Mouse (Mus musculus): ENCODE measurements around the gene Coil. TPM values are rescaled to one million over a fixed set of nuclear protein-coding genes. Genes with fewer than 3 reads are reported as not detected.
"Not testable (repeated sequence)": the region's sequence is repeated elsewhere in the genome, so short reads cannot be mapped to it uniquely, and the experiment has no call there.

Gene Coil
- polyA plus RNA-seq, 1 experiment from 2014 or later = 21.1 TPM

- Histone ChIP-seq H3K27me3 (no peaks in the 10 kb centered on the region), H3K4me3 (no peak overlapping the region), H3K9me3 (replicated peaks) (no peaks in the 10 kb centered on the region), H3K27ac (no peak overlapping the region), H3K4me1 (no peaks in the 10 kb centered on the region), H3K9ac (no peak overlapping the region), H3K4me2 (no peak overlapping the region), H3K36me3 (ENCODE audit: poor library complexity, severe bottlenecking) (no peaks in the 10 kb centered on the region)
- WGBS = 74% methylated on average over 6 of the region's 6 CpGs
- ATAC-seq = no peak
These were observed 60.5 kb downstream of the Coil start for GRCm38 (mm10) chr11:89030552-89030951.

GRCm38 (mm10) chr11:89031189-89031588, 61.1 kb downstream of the Coil start:
- no peak for ATAC-seq
- no peak overlapping the region for H3K27ac ChIP-seq
- no peaks in the 10 kb centered on the region for H3K36me3 ChIP-seq (ENCODE audit: poor library complexity, severe bottlenecking)
- H3K4me3 ChIP-seq = no peak overlapping the region
- H3K4me1 ChIP-seq = no peaks in the 10 kb centered on the region
- 83% methylated on average over 1 of the region's 1 CpGs for WGBS
- H3K27me3 ChIP-seq = no peaks in the 10 kb centered on the region
- no peak overlapping the region for H3K9ac ChIP-seq
- no peaks in the 10 kb centered on the region for H3K9me3 ChIP-seq (replicated peaks)
- no peak overlapping the region for H3K4me2 ChIP-seq

GRCm38 (mm10) chr11:89034592-89034991, 64.5 kb downstream of the Coil start:
- H3K36me3 ChIP-seq (ENCODE audit: poor library complexity, severe bottlenecking) = peaks cover 17% of the 10 kb centered on the region
- H3K9ac ChIP-seq = no peak overlapping the region
- H3K4me1 ChIP-seq = no peaks in the 10 kb centered on the region
- no peak overlapping the region for H3K4me2 ChIP-seq
- no peak overlapping the region for H3K4me3 ChIP-seq
- no peaks in the 10 kb centered on the region for H3K27me3 ChIP-seq
- no peak for ATAC-seq
- H3K9me3 ChIP-seq (replicated peaks) = no peaks in the 10 kb centered on the region
- no peak overlapping the region for H3K27ac ChIP-seq

GRCm38 (mm10) chr11:89035552-89035951, 65.5 kb downstream of the Coil start:
- H3K27me3 ChIP-seq = no peaks in the 10 kb centered on the region
- no peak overlapping the region for H3K9ac ChIP-seq
- H3K4me1 ChIP-seq = no peaks in the 10 kb centered on the region
- H3K4me3 ChIP-seq = no peak overlapping the region
- no peak overlapping the region for H3K27ac ChIP-seq
- no peak overlapping the region for H3K4me2 ChIP-seq
- H3K36me3 ChIP-seq (ENCODE audit: poor library complexity, severe bottlenecking) = peaks cover 26% of the 10 kb centered on the region
- WGBS = 88% methylated on average over 3 of the region's 3 CpGs
- ATAC-seq = no peak
- no peaks in the 10 kb centered on the region for H3K9me3 ChIP-seq (replicated peaks)

GRCm38 (mm10) chr11:89038496-89038895, 68.4 kb downstream of the Coil start:
- WGBS = 90% methylated on average over 6 of the region's 6 CpGs
- Histone ChIP-seq H3K9me3 (replicated peaks) (no peaks in the 10 kb centered on the region), H3K27ac (no peak overlapping the region), H3K4me3 (no peak overlapping the region), H3K36me3 (ENCODE audit: poor library complexity, severe bottlenecking) (peaks cover 54% of the 10 kb centered on the region), H3K4me1 (no peaks in the 10 kb centered on the region), H3K9ac (no peak overlapping the region), H3K4me2 (no peak overlapping the region), H3K27me3 (no peaks in the 10 kb centered on the region)
- no peak for ATAC-seq

- ATAC-seq = no peak
- H3K9ac ChIP-seq = no peak overlapping the region
- no peaks in the 10 kb centered on the region for H3K4me1 ChIP-seq
- peaks cover 61% of the 10 kb centered on the region for H3K36me3 ChIP-seq (ENCODE audit: poor library complexity, severe bottlenecking)
- no peaks in the 10 kb centered on the region for H3K27me3 ChIP-seq
- no peaks in the 10 kb centered on the region for H3K9me3 ChIP-seq (replicated peaks)
- no peak overlapping the region for H3K4me3 ChIP-seq
- H3K4me2 ChIP-seq = no peak overlapping the region
- WGBS = 24% methylated on average over 3 of the region's 3 CpGs
- no peak overlapping the region for H3K27ac ChIP-seq
These were observed 69.3 kb downstream of the Coil start for GRCm38 (mm10) chr11:89039325-89039724.

GRCm38 (mm10) chr11:89041073-89041472, 71.0 kb downstream of the Coil start:
- H3K4me3 ChIP-seq; H3K9ac ChIP-seq; H3K4me1 ChIP-seq; H3K27me3 ChIP-seq; H3K4me2 ChIP-seq; H3K9me3 ChIP-seq (replicated peaks); H3K27ac ChIP-seq; ATAC-seq: not testable (repeated sequence)
- H3K36me3 ChIP-seq (ENCODE audit: poor library complexity, severe bottlenecking) = peaks cover 78% of the 10 kb centered on the region
- 90% methylated on average over 6 of the region's 7 CpGs for WGBS

Other genes starting within 250 kb of the Coil start
- gene Akap1, start 105.7 kb upstream of the Coil start, polyA plus RNA-seq (2015; fragmentation: Nextera tagmentation; extraction: Ambion mirVana) = 21.8 and 26.4 TPM in 2 replicates
- 35.9 and 36.5 TPM in 2 replicates for gene Scpep1, start 14.8 kb upstream of the Coil start, polyA plus RNA-seq (2015; fragmentation: Nextera tagmentation; extraction: Ambion mirVana)
- gene Elobl, start 3.3 kb upstream of the Coil start, polyA plus RNA-seq (2015; fragmentation: Nextera tagmentation; extraction: Ambion mirVana) = not detected in 2 replicates
- gene Trim25, start 29.1 kb downstream of the Coil start, polyA plus RNA-seq (2015; fragmentation: Nextera tagmentation; extraction: Ambion mirVana) = 2.4 and 3.0 TPM in 2 replicates
- 8.7 and 9.9 TPM in 2 replicates for gene Dgke, start 96.6 kb downstream of the Coil start, polyA plus RNA-seq (2015; fragmentation: Nextera tagmentation; extraction: Ambion mirVana)
- not detected in 2 replicates for gene Gm525, start 103.6 kb downstream of the Coil start, polyA plus RNA-seq (2015; fragmentation: Nextera tagmentation; extraction: Ambion mirVana)

Measured in forebrain, embryonic 13.5 days (tissue).